Mouse (Mus musculus) heart, adult 2 months (tissue): Measurements from ENCODE around the gene S100a14.

ENCODE experiments used
- CTCF ChIP-seq: fragments of 200-600 bp; IDR thresholded peaks from 2 replicates; pipeline ENCODE4 v1.8.1; 2022; ENCODE audit warnings: antibody characterized with exemption, mild to moderate bottlenecking, moderate library complexity
- POLR2A ChIP-seq: fragments of 200-500 bp; IDR thresholded peaks from 2 replicates; pipeline ENCODE4 v1.6.1; 2011; ENCODE audit warnings: mild to moderate bottlenecking, low read depth, low read length, control low read depth; ENCODE audit not compliant: insufficient read depth

DNA sequence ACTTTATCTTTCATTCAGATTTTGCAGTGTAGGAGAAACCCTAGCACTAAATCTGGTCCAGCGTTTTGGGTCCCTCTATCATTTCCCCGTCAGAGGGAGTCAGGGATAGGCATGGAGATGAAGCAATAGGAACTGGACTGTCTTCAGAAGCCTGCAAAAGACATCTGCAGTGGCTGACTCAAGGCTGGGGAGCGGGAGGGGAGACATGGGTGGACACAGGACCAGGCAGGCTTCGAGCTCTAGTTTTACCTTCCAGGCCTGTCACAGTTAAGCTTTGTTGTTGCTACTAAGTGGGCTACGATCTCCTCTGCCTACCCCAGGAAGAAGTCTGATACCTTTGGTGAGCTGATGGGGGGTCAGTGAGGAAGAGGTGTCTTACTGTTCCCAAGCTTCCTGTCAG is 14.4 kb upstream of the S100a14 start:
- no peak for TF ChIP-seq POLR2A
- TF ChIP-seq CTCF, result no peak
